Mouse (Mus musculus) frontal cortex, postnatal 36 days (tissue): ENCODE data around the gene Ttc9.
A peak's percentile ranks its signal among the peaks of the same experiment; 100 is the strongest.

Experiments used
- DNase-seq, 2 experiments: peaks; one replicate each; pipeline ENCODE4 v3.0.0; 2022; ENCODE audit warnings: low spot score in 2 of 2

Gene Ttc9

DNA sequence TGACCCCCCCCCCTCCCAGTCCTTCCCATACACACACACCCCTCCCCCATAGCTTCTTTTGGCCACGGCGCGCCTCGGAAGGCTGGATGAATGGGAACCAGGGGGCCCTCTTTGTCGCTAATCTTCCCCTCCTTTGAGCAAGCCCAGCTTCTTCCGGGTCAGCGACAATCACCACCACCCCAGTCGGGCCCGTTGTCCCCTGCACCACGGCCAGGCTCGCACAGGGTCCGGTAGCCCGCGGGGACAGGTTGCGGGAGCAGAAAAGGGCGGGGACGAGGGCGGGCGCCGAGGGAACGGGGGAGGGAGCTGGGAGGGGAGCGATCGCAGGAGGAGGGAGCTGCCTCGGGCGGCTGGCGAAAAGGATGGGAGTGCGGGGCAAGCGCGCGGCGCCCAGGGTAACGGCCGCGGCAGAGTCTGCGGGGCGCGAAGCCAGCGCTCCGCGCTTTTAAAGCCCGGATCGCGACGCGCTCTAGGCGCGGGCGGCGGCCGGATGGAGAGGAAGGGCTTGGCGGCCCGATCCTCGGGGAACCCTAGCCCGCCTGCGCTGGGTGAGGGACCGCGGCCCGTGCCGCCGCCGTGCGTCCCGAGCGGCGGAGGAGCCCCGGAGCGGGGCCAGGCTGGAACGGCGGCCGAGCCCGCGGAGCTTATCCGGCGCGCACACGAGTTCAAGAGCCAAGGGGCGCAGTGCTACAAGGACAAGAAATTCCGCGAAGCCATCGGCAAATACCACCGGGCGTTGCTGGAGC, at the start of gene Ttc9:
Gene Ttc9, plus strand, starts transcription at position 335 of the 746 bp plus-strand sequence.
- peak; percentile 60 to 61 for DNase-seq

DNA sequence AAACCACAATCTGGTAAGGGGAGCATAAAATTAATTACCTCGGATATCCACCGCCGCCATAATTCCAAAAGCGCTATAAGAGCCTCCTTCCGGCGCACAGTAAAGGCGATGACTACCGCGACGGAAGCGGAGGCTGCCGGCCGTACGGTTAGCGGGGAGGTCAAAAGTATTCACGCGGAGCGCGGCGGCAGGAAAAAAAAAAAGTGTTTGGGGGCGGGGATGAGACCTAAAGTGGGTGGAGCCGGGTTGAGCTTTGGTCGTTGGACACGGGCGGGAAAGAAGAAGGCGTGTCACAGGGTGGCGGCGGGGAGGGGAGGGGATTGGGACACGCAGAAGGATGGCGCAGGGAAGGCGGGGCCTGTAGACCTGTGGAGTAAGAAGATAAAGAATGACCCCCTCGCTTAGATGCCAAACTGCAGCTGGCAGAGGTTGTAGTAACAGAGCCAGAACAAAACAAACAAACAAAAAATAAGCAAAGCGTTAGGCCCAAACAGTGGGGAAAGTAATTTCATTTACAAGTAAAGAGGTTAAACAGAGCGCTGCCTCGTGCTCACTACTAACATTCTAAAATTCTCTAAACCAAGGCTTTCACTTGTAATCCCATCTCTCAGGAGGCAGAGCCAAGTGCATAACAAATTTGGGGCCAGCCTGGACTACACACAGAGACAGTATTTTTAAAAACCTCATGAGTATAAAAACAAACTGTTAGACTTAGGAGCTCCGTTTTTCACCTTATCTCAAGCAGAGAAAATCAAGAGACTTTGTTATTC, 36.0 kb upstream of the Ttc9 start, which contains the start of gene Med6:
Gene Med6, minus strand, starts transcription at position 107 of the 770 bp plus-strand sequence.
- DNase-seq, result peak; percentile 87 to 89

DNA sequence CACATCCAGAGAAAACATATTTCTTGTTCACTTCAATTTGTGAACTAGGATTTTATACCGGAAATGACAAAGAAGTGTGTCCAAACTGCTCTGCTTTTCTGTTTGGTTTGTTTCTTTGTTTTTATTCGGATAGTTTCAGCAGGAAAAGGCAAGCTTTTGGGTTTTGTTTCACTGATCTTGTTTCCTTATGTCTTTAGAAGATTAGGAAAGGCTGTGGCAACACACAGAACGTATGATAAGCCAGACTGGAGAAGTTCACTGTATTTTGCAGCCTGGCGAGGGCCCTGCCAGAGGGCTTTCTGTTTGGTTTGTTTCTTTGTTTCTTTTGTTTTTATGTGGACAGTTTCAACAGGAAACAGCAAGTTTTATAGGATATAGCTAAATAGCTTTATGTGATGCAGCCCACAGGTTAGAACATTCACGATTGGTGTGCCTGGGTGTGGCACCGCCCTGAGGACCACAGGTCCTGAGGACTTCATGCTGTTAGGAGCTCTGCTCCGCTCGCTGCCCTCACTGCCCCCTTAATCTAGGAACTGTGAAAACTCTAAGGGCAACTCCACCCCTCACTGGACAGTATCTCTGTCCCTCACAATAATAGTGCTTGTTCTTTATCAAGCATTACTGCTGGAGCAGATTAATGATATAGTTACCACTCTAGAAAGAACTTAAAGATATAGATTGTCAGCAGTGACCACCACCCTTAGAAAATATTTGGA, 34.3 kb upstream of the Ttc9 start:
- DNase-seq, result no peak

DNA sequence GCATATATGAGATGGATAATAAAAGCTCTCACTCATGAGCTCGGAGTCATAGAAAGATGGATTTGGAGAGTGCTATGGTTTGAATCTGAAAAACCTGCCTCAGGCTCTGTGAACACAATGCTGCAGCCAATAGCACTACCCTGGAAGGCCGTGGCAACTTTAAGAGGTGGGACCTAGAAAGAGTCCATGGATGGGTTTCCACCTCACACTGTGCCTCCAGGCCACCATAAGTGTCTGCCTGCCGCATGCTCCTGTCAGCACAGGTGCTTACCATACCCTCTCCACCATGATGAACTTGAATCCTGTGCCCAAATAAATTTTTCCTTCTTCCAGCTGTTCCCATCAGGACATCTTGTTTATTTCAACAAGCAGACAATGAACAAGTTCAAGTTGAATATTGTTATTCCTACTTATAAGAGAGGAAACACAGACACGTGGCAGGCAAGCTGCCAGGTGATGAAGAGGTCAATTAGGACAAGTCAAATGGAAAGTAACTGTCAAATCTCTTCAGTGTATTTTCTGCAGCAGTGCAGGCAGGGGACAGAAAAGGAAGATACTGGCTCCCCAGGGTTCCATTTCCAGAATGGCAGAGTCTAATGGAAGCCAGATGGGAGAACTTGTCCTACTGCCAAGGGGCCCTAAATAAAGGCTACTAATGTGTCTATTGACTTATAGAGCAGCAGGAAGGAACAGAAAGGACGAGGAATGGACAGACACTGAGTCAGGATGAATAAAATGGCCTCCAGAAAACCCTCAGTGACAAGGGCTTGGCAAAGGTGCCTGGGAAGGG, 25.9 kb upstream of the Ttc9 start:
- DNase-seq, result no peak

DNA sequence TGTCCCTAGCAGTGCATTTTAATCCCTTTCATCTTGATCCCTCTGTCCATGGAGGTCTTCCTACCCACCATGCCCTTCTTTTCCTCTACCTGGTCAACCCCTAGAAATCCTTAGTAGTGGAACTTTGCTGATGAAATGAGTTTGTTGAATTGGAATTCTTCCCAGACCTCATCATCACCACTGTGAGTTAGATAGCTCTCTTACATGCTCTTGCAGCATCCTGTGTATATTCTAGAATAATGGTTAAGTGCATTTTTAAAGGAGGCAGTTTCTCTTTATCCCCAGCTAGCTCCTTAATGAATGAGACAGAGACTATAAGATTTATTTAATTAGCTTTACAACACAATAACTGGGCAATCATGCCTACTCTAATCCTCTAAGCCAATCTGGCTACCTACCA, 21.6 kb upstream of the Ttc9 start:
- no peak for DNase-seq

DNA sequence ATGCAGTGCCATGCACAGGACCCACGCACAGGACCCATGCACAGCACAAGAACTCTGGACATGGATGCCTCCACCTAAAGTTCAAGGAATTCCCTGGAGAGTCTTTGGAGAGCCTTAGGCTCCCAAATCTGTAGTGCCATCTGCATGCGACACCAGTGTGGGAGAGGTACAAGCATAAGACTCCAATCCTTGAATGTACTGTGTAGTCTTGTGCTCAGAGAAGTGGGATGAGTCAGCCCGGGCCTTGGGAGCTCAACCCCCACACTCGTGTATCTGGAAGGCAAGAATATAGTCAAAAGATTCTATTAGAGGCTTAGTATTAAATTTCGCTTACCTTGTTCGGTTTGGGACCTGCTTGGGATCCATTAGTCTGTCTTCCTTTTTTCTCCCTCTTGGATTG, 15.2 kb upstream of the Ttc9 start:
- DNase-seq, result peak; percentile 17 to 43

DNA sequence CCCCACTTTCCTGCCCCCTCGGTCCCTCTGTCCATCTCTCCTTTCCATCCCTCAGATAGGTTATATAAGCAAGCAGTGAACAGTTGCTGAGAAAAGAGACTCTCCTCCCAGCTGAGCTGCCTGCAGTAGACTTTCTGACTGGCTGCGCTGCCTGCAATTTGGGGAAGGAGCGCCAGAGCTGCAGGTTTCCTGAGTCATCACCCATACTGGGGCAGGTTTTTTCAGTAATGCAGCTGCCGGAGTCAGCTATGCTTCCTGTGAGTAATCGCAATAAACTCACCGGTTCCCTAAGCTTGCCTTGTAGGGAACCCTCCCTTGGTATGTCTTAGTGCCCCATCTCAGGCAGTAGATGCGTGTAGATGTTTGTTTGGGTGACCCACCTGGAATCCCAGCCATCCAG, 14.1 kb upstream of the Ttc9 start:
- peak; percentile 53 to 58 for DNase-seq

DNA sequence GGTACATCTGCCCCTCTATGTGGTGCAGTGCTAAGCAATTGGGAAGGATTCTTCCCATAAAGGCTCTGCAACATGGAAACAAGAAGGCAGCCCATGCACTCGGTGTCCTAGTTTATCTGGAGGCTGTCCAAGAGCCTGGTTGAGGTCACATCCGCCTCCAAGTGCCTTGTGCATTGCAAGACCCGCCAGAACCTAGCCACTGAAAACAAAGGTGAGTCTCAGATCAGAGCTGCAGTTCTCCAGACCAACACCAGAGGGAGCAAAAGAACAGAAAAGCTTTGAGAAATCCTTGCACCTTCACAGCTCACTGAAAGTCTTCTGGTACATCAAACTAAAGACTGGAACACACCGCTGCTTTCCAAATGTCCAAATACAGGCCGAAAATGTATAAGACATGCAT, 11.7 kb upstream of the Ttc9 start:
- peak; percentile 83 to 90 for DNase-seq

DNA sequence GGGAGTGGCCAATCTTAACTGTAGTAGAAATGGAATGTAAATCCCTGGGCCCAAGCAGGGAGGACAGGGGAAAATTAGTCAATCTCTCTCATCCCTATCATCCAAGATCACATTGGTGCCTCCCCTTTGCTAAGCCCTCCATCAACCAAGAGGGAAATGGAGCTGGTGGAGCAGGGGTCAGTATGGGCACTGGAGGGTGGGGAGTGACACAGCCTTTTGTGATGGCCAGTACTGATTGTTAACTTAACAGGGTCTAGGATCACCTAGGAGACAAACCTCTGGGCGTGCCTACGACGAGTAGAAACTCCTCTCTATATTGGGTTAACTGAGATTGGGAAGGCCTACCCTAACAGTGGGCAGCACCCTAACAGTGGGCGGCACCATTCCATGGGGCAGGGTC, 7.7 kb upstream of the Ttc9 start:
- DNase-seq, result no peak

DNA sequence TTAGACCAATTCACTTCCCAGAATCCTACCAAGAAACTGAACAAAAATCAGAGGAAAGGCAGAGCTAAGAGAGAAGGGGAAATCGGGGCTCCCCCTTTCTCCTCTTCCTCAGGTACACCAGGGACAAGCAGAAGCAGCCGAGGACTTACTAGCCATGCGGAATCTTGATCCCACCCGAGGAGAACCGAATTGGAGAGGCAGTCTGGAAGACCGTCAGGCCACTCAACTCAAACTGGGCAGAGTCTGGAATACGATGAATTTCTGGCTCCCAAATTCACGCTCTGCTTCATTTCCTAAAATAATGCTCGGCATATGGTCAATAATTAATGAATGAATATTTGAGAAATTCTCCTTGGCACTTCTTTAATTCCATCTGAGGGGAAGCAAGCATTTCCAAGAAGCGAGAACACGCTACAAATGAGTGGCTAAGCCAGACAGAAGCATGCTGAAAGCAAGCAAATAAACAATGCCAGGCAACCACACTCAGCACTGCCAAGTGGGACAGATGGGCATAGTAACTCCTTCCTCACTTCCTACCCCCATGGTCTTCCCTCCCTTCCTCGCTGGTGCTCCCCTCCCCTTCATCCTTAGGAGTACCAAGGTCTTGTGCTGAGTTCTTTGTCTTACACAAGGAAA, 4.7 kb upstream of the Ttc9 start:
- DNase-seq, result no peak

DNA sequence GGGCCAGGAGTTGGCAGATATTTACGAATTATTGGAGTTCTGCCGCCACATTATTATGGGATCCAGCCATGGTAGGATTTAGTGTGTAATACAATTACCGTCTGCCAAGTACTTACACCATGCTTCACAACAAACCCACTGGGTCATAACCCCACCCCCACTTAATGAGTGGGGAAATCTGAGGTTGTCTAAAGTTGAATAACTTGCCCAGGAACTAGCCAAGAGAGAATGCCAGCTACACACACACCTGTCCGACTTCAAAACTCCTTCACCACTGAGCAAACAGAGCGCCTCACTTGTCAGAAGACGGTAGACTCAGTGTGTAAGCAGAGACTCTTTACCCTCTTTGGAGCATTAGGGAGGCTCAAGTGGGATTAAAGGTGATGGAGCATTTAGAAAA, 3.6 kb upstream of the Ttc9 start:
- DNase-seq, result no peak

DNA sequence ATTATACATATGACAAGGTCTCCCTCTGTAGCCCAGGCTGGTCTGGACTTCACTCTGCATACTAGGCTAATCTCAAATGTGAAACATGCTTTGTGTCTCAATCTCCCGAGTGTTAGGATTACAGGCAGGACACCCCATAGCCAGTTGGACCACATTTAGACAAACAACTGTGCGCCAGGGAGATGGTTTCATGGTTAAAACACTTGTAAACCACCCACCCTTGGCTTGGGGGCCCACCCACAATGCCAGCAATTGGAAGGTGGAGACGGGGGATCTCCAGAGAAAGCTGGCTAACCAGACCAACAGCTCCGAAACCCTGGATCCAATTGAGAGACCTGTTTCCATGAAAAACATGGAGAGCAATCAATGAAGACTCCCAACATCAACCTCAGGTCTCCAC, 3.0 kb upstream of the Ttc9 start:
- DNase-seq, result no peak

DNA sequence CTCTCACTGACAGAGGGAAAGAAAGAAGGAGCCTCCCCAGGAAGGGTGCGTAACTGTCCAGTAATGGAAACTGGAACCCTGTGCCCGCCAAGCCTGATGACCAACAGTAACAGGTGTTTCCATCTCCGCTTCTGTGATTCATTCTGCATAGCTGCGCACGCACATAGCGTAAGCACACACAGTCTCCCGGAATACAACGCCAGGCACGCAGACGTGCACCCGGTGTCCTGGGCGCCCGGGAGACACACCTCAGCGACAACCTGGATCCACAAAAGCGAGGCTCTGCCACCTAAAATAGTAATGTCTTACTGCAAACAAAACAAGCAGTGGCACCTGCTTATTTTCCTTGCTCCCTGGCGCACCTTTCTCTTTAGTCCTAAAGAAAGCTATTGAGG, 532 bp upstream of the Ttc9 start:
- peak; percentile 62 to 70 for DNase-seq

DNA sequence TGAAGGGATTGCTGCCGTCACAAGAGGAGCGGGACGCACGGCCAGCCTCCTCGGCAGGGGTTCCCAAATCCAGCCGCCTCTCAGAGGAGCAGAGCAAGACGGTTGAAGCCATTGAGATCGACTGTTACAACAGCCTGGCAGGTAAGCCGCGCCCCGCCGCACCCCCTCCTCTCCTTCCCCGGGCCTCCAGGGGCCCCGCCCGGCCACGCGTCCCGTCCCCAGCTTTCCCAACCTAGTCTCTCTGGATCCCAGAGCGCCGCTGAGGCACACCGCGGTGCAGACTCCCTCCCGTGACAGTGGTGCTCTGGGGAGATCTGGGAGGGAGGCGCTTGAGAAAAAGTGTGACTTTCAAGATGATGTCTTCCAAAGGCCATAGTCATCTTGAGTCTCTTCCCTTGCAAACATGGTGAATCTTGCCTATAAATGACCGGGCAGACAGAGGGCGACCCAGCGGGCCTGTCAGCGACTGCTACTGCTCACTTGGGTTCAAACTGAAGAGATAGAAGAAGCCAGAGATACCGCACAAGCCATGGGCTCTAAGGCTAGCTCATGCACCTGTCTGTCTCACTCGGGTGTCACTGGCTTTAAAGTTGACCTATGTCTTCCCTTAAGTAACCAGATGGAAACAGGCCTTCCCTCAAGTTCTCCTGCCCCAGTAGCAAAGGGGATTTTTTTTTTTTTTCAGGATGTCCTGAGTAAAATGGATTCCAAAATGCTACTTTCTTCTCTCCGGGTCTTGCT, 782 bp downstream of the Ttc9 start:
- DNase-seq, result peak; percentile 47 to 57

DNA sequence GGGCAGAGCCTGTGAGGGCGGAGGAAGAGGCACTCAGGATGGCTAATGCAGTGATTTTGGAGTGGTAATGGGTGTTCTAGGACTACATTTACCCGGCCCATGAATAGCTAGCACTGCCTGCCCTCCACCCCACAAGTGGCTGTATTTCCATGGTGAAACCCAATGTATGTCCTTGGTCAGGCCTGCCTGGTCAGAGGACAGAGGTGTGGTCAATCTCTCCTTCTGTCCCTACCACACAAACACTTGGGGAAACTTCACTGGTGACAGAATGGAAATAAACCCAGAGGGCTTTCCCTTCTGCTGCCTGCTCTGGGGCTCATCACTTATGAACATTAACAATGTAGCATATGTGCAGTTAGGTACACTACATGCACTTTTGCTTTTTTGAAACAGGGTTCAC, 2.2 kb downstream of the Ttc9 start:
- DNase-seq, result no peak

DNA sequence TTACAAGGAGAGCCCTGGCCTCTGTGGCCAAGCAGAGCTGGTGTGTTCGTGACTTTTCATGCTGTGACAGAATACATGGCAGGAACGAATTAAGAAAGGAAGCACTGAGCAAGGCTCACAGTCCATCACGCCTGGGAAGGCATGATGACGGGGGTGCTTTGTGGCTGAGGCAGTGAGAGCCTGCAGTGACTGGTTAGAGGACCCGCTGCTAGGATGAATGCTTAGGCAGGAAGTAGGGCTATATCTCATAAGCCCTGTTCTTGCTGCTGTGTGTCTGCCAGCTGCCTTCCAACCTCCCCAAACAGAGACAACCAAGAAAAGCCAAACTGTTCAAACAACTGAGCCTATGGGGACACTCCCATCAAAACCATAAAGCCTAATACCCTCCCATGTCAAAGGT, 9.6 kb downstream of the Ttc9 start:
- DNase-seq, result no peak

DNA sequence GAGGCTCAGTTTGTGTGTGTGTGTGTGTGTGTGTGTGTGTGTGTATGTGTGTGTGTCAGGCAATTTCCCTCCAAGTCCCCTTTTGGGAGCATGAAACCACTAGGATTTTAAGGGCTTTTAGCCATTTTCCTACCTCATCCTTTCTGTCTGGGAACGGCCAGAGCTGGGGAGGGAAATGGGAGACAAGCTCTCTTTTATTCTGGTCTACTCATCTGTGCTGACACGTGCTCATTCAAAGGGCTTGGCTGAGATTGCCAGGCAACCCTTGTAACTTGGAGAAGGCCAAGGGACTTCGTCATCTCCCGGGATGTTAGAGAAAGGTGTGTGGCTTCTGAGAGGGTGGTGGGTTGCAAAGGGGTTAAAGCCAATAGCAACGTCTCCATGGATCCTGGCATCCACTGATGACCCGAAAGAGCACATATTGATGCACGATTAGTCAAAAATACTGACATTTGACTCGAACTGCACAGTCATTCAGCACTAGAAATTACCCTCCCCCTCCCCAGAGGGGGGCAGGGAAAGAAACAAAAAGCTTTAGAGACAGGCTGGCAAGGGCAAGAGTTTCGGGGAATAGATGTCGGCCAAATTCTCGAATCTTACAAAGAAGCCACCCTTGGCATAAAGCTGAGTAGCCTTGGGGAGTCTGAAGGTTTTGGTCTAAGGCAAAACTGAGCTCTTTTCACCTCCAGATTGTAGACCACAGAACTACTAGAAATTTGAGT, 11.5 kb downstream of the Ttc9 start:
- no peak for DNase-seq

DNA sequence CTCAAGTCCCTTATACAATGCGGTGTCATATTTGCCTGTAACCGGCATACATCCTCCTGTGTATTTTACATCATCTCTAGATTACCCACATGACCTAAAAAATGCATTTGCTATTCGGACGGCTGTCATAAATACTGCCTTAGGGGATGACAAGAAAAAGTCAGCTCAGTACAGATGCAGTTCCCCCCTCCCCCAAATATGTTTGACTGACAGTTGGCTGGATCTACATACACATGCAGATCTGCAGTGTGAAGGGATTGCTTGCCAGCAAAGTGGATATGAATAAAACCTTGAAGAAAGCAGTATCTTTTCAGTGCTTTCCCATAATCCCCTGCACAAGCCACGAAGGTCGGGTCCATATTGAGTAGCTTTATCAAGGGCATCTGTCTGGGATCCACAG, 15.8 kb downstream of the Ttc9 start:
- no peak for DNase-seq

DNA sequence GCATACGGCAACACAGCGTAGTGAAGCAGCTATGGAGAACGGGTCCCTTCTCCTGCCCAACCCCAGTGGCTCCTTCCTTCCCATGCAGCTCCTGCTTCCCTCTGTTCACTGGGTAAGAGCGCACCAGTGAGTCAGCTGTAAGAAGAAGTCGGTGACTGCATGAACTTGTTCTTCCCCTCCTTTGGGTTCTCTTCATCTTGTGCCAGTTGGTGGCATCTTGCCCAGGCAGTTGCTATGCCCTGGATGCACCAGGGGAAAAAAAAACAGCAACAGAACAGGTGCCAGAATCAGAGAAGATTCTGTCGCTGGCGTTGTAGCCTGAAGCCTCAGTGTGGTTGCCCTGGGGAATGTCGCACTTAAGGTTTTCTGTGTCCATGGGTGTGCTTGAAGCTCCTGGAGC, 22.3 kb downstream of the Ttc9 start:
- DNase-seq, result peak; percentile 21 to 28

DNA sequence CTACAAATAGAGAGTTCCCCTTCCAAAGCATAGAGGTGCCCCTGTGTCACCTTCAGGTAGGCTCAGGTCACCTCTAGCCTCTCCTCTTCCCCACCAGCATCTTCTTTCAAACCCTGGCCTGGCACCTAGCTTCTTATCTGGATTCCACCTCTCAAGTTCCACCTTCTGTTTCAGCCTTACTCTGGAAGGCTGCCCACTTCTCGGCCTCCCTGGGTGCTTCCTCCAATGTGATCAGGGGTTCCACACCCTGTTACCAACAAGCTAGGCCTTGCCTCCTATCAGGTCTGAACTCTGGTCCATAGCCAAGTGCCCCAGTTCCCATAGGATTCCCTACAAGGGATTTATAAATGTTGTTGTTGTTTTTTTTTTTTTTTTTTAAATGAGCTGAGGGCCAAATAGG, 26.3 kb downstream of the Ttc9 start:
- DNase-seq, result no peak
